Mouse (Mus musculus) midbrain, embryonic 10.5 days (tissue): ENCODE measurements around the gene Rbms3. TPM values are rescaled to one million over a fixed set of nuclear protein-coding genes. Genes with fewer than 3 reads are reported as not detected.

ENCODE experiments used
- DNase-seq: peaks from one replicate; pipeline ENCODE4 v3.0.0-alpha.2; 2017; ENCODE audit warnings: low spot score
- H3K27ac ChIP-seq: fragments of 300-500 bp; sonication (generic); replicated peaks from 2 replicates; pipeline ENCODE4 v1.5.1; 2016; ENCODE audit warnings: mild to moderate bottlenecking
- H3K27me3 ChIP-seq: fragments of 300-500 bp; sonication (generic); 2 replicates; pipeline ENCODE4 v1.6.1; 2016; ENCODE audit warnings: low read depth, mild to moderate bottlenecking; ENCODE audit not compliant: poor library complexity, severe bottlenecking
- H3K36me3 ChIP-seq: fragments of 300-500 bp; sonication (generic); 2 replicates; pipeline ENCODE4 v1.6.1; 2016; ENCODE audit warnings: mild to moderate bottlenecking, moderate library complexity
- H3K4me1 ChIP-seq: fragments of 300-500 bp; sonication (generic); 2 replicates; pipeline ENCODE4 v1.6.1; 2016
- H3K4me3 ChIP-seq: fragments of 300-500 bp; sonication (generic); 2 replicates; pipeline ENCODE4 v1.5.1; 2016; ENCODE audit warnings: mild to moderate bottlenecking, moderate library complexity
- H3K9me3 ChIP-seq: fragments of 300-500 bp; sonication (generic); replicated peaks from 2 replicates; pipeline ENCODE4 v1.6.1; 2016; ENCODE audit warnings: mild to moderate bottlenecking
- WGBS: fragments of 180-500 bp; shearing (Covaris S2); methylation state at CpG from one replicate; pipeline ENCODE4 v1.1.7; 2016; 5-methylcytosine and 5-hydroxymethylcytosine counted together
- polyA plus RNA-seq: library from polyadenylated mRNA; unstranded; fragments of >200 nt; fragmentation: Nextera tagmentation; extraction: Ambion mirVana; gene quantifications from 2 replicates; pipeline ENCODE4 v1.2.1, GENCODE M21; 2016

Gene Rbms3
- polyA plus RNA-seq, 1 experiment from 2014 or later: 11.4 TPM

GRCm38 (mm10) chr9:116903304-116903993, 726.3 kb downstream of the Rbms3 start:
- Histone ChIP-seq H3K36me3 (no peaks in the 10 kb centered on the region), H3K27ac (no peak overlapping the region), H3K27me3 (no peaks in the 10 kb centered on the region), H3K4me3 (no peak overlapping the region), H3K4me1 (peaks cover 3% of the 10 kb centered on the region), H3K9me3 (no peaks in the 10 kb centered on the region)
- DNase-seq: no peak
- WGBS: 75% methylated on average over 11 of the region's 11 CpGs

GRCm38 (mm10) chr9:116899403-116899802, 730.3 kb downstream of the Rbms3 start:
- Histone ChIP-seq H3K9me3 (no peaks in the 10 kb centered on the region), H3K36me3 (no peaks in the 10 kb centered on the region), H3K27ac (no peak overlapping the region), H3K4me1 (no peaks in the 10 kb centered on the region; the same call in 1 of the 2 replicates), H3K27me3 (no peaks in the 10 kb centered on the region), H3K4me3 (no peak overlapping the region)
- 82% methylated on average over 15 of the region's 15 CpGs for WGBS
- no peak for DNase-seq

- WGBS: 84% methylated on average over 9 of the region's 9 CpGs
- no peak overlapping the region for H3K4me3 ChIP-seq
- no peak overlapping the region for H3K27ac ChIP-seq
- H3K27me3 ChIP-seq: no peaks in the 10 kb centered on the region
- no peak for DNase-seq
- no peaks in the 10 kb centered on the region for H3K4me1 ChIP-seq
- no peaks in the 10 kb centered on the region for H3K9me3 ChIP-seq
- H3K36me3 ChIP-seq: no peaks in the 10 kb centered on the region
Observed at GRCm38 (mm10) chr9:116886973-116887680, 742.6 kb downstream of the Rbms3 start.

GRCm38 (mm10) chr9:116885617-116886016, 744.1 kb downstream of the Rbms3 start:
- no peaks in the 10 kb centered on the region for H3K27me3 ChIP-seq
- no peaks in the 10 kb centered on the region for H3K4me1 ChIP-seq
- 80% methylated on average over 5 of the region's 5 CpGs for WGBS
- no peak overlapping the region for H3K4me3 ChIP-seq
- no peaks in the 10 kb centered on the region for H3K9me3 ChIP-seq
- no peaks in the 10 kb centered on the region for H3K36me3 ChIP-seq
- no peak for DNase-seq
- H3K27ac ChIP-seq: no peak overlapping the region

GRCm38 (mm10) chr9:116880503-116880902, 749.2 kb downstream of the Rbms3 start:
- 92% methylated on average over 4 of the region's 4 CpGs for WGBS
- H3K9me3 ChIP-seq: no peaks in the 10 kb centered on the region
- H3K4me3 ChIP-seq: no peak overlapping the region
- H3K36me3 ChIP-seq: no peaks in the 10 kb centered on the region
- no peak overlapping the region for H3K27ac ChIP-seq
- no peak for DNase-seq
- H3K4me1 ChIP-seq: no peaks in the 10 kb centered on the region
- H3K27me3 ChIP-seq: no peaks in the 10 kb centered on the region

GRCm38 (mm10) chr9:116879600-116880457, 749.9 kb downstream of the Rbms3 start:
- Histone ChIP-seq H3K36me3 (no peaks in the 10 kb centered on the region), H3K4me3 (no peak overlapping the region), H3K27ac (no peak overlapping the region), H3K27me3 (no peaks in the 10 kb centered on the region), H3K4me1 (no peaks in the 10 kb centered on the region), H3K9me3 (no peaks in the 10 kb centered on the region)
- WGBS: 92% methylated on average over 10 of the region's 10 CpGs
- no peak for DNase-seq

- H3K27me3 ChIP-seq: no peaks in the 10 kb centered on the region
- no peak overlapping the region for H3K4me3 ChIP-seq
- H3K9me3 ChIP-seq: no peaks in the 10 kb centered on the region
- no peak overlapping the region for H3K27ac ChIP-seq
- DNase-seq: no peak
- H3K36me3 ChIP-seq: no peaks in the 10 kb centered on the region
- no peaks in the 10 kb centered on the region for H3K4me1 ChIP-seq
- 82% methylated on average over 3 of the region's 3 CpGs for WGBS
Observed at GRCm38 (mm10) chr9:116876786-116877185, 752.9 kb downstream of the Rbms3 start.

- H3K4me1 ChIP-seq: no peaks in the 10 kb centered on the region
- no peaks in the 10 kb centered on the region for H3K36me3 ChIP-seq
- DNase-seq: no peak
- H3K9me3 ChIP-seq: 0 out of 2 replicates have a peak, but pooled peaks cover 4% of the 10 kb centered on the region
- no peak overlapping the region for H3K4me3 ChIP-seq
- no peaks in the 10 kb centered on the region for H3K27me3 ChIP-seq
- no peak overlapping the region for H3K27ac ChIP-seq
- 72% methylated on average over 2 of the region's 2 CpGs for WGBS
Observed at GRCm38 (mm10) chr9:116873976-116874320, 755.8 kb downstream of the Rbms3 start.

- 82% methylated on average over 30 of the region's 30 CpGs for WGBS
- H3K27me3 ChIP-seq: no peaks in the 10 kb centered on the region
- no peak overlapping the region for H3K4me3 ChIP-seq
- 0 out of 2 replicates have a peak, but pooled peaks cover 4% of the 10 kb centered on the region for H3K9me3 ChIP-seq
- no peaks in the 10 kb centered on the region for H3K36me3 ChIP-seq
- no peaks in the 10 kb centered on the region for H3K4me1 ChIP-seq
- no peak for DNase-seq
- H3K27ac ChIP-seq: no peak overlapping the region
Observed at GRCm38 (mm10) chr9:116873033-116873975, 756.4 kb downstream of the Rbms3 start.

- no peak overlapping the region for H3K4me3 ChIP-seq
- H3K4me1 ChIP-seq: no peaks in the 10 kb centered on the region
- 89% methylated on average over 6 of the region's 6 CpGs for WGBS
- DNase-seq: no peak
- no peak overlapping the region for H3K27ac ChIP-seq
- no peaks in the 10 kb centered on the region for H3K36me3 ChIP-seq
- H3K9me3 ChIP-seq: 0 out of 2 replicates have a peak, but pooled peaks cover 4% of the 10 kb centered on the region
- no peaks in the 10 kb centered on the region for H3K27me3 ChIP-seq
Observed at GRCm38 (mm10) chr9:116872346-116872745, 757.4 kb downstream of the Rbms3 start.

- no peak for DNase-seq
- Histone ChIP-seq H3K4me3 (no peak overlapping the region), H3K9me3 (0 out of 2 replicates have a peak, but pooled peaks cover 4% of the 10 kb centered on the region), H3K4me1 (no peaks in the 10 kb centered on the region), H3K27ac (no peak overlapping the region), H3K27me3 (no peaks in the 10 kb centered on the region), H3K36me3 (no peaks in the 10 kb centered on the region)
- WGBS: 87% methylated on average over 5 of the region's 5 CpGs
Observed at GRCm38 (mm10) chr9:116871576-116871975, 758.1 kb downstream of the Rbms3 start.

GRCm38 (mm10) chr9:116866060-116866459, 763.7 kb downstream of the Rbms3 start:
- Histone ChIP-seq H3K36me3 (no peaks in the 10 kb centered on the region), H3K9me3 (no peaks in the 10 kb centered on the region), H3K27ac (no peak overlapping the region), H3K4me1 (no peaks in the 10 kb centered on the region), H3K27me3 (no peaks in the 10 kb centered on the region), H3K4me3 (no peak overlapping the region)
- WGBS: 89% methylated on average over 7 of the region's 7 CpGs
- DNase-seq: no peak
